Mouse (Mus musculus) limb, embryonic 12.5 days (tissue): ENCODE measurements around the gene Lix1. TPM values are rescaled to one million over a fixed set of nuclear protein-coding genes. Genes with fewer than 3 reads are reported as not detected.
"Not testable (repeated sequence)": the region's sequence is repeated elsewhere in the genome, so short reads cannot be mapped to it uniquely, and the experiment has no call there.

Source experiments
- ATAC-seq: fragments of 200-750 bp; cut with Nextera tagmentation; 2 replicates; pipeline ENCODE4 v1.8.0; 2017; ENCODE audit warnings: low read depth, moderate TSS enrichment; ENCODE audit not compliant: insufficient number of reproducible peaks, insufficient read depth, low FRiP score, low TSS enrichment
- H3K27ac ChIP-seq: fragments of 300-500 bp; sonication (generic); 2 replicates; pipeline ENCODE4 v1.5.1; 2016; ENCODE audit warnings: mild to moderate bottlenecking, moderate library complexity
- H3K27me3 ChIP-seq: fragments of 300-500 bp; sonication (generic); 2 replicates; pipeline ENCODE4 v1.6.1; 2016; ENCODE audit warnings: mild to moderate bottlenecking, moderate library complexity
- H3K36me3 ChIP-seq: fragments of 300-500 bp; sonication (generic); 2 replicates; pipeline ENCODE4 v1.6.1; 2016; ENCODE audit warnings: mild to moderate bottlenecking, moderate library complexity
- H3K4me1 ChIP-seq: fragments of 300-500 bp; sonication (generic); replicated peaks from 2 replicates; pipeline ENCODE4 v1.6.1; 2016
- H3K4me2 ChIP-seq: fragments of 300-500 bp; sonication (generic); 2 replicates; pipeline ENCODE4 v1.6.1; 2016; ENCODE audit warnings: mild to moderate bottlenecking, moderate library complexity
- H3K4me3 ChIP-seq: fragments of 300-500 bp; sonication (generic); replicated peaks from 2 replicates; pipeline ENCODE4 v1.5.1; 2016; ENCODE audit warnings: mild to moderate bottlenecking
- H3K9ac ChIP-seq: fragments of 300-500 bp; sonication (generic); replicated peaks from 2 replicates; pipeline ENCODE4 v1.6.1; 2016; ENCODE audit warnings: mild to moderate bottlenecking, moderate library complexity
- H3K9me3 ChIP-seq: fragments of 300-500 bp; sonication (generic); 2 replicates; pipeline ENCODE4 v1.6.1; 2016; ENCODE audit warnings: mild to moderate bottlenecking, moderate library complexity
- WGBS: fragments of 180-500 bp; shearing (Covaris S2); methylation state at CpG from one replicate; pipeline ENCODE4 v1.1.7; 2016; 5-methylcytosine and 5-hydroxymethylcytosine counted together
- polyA plus RNA-seq: library from polyadenylated mRNA; unstranded; fragments of >200 nt; fragmentation: Nextera tagmentation; extraction: Ambion mirVana; gene quantifications from 2 replicates; pipeline ENCODE4 v1.2.1, GENCODE M21; 2016

Lix1 gene
- polyA plus RNA-seq, 1 experiment from 2014 or later: 38.9 TPM

DNA sequence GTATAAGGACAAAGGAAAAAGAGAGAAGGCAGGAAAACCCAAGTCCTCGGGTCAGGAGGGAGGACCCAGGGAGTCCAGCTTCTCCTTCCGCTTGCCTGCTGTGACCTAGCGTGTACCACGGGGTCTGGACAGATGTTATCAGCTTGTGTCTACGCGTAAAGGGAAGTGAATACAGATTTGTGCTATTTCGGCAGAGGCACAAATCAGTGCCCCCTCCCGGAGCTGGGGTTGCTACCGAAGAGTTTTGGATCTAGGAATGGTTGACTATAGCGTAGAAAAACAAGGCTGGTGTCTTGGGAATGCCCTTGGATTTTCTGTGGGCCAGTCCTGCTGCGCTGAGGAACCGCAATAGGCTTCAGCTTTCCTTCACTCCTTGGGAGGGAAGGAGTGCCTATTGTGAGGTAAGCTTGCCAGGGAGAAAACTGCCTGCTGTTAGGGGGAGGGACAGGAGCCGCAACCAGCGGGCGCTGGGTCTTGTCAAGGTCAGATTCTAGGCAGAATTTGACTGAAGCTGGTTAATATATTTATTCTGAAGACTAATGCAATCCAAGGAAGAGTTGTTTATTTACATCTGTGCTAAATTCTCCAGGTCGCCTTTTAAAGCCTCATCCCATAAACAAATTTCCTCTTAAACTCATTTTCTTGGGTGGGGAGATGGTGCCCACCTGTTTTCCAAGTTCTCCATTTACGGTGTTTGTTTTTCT is 46.4 kb downstream of the Lix1 start:
- ATAC-seq: 0 out of 2 replicates have a peak, but pooled peaks have one; percentile 54
- Histone ChIP-seq H3K27me3 (no peaks in the 10 kb centered on the region), H3K27ac (peak overlapping the region; percentile 82), H3K9me3 (no peaks in the 10 kb centered on the region), H3K36me3 (no peaks in the 10 kb centered on the region), H3K4me2 (peak overlapping the region; percentile 59), H3K9ac (peak overlapping the region; percentile 40), H3K4me1 (peaks cover 17% of the 10 kb centered on the region), H3K4me3 (peak overlapping the region; percentile 33)
- 6% methylated on average over 17 of the region's 17 CpGs for WGBS

DNA sequence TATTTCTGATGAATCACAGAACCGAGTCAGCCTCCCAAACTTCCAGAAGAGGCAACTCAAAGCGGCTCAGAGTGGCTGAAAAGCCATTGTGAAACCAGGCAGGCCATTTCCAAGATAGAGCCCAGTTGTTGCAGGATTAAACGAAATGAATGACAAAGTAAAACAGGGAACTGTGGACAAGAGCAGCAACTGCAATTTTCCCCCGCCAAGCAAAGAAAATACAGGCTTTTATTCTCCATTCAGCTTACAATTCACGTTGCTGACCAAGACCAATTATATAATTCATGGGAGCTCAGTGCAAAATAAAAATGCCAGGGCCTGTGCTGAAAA is 46.9 kb downstream of the Lix1 start:
- Histone ChIP-seq H3K4me2 (peak overlapping the region; percentile 59), H3K9ac (no peak overlapping the region; the same call in 1 of the 2 replicates), H3K27ac (peak overlapping the region; percentile 82), H3K4me1 (peaks cover 17% of the 10 kb centered on the region), H3K36me3 (no peaks in the 10 kb centered on the region), H3K9me3 (no peaks in the 10 kb centered on the region), H3K4me3 (peak overlapping the region; percentile 33; the same call in 1 of the 2 replicates), H3K27me3 (no peaks in the 10 kb centered on the region)
- 14% methylated on average over 5 of the region's 5 CpGs for WGBS
- ATAC-seq: no peak

DNA sequence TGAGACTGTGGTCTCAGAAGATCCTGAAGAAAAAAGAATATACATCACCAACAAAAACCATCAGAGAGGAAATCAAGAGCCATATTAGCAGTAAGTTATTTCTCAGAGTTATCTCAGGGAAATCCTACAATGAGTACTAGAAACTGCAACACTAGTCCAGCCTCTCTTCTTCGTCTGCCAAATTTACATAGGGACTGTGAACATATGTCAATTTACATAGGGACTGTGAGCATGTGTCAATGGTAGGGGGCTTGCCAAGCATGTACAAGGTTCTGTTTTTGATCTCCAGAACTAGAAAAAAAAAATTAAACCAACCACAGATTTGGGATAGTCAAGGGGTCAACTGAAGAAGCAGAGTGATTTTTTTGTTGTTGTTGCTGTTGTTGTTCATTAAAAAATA is 48.6 kb downstream of the Lix1 start:
- no peak overlapping the region for H3K9ac ChIP-seq
- H3K4me2 ChIP-seq: no peak overlapping the region
- H3K36me3 ChIP-seq: no peaks in the 10 kb centered on the region
- no peak overlapping the region for H3K27ac ChIP-seq
- no peaks in the 10 kb centered on the region for H3K27me3 ChIP-seq
- H3K4me3 ChIP-seq: no peak overlapping the region
- no peak for ATAC-seq
- H3K9me3 ChIP-seq: no peaks in the 10 kb centered on the region
- WGBS: 86% methylated on average over 1 of the region's 1 CpGs
- H3K4me1 ChIP-seq: peaks cover 13% of the 10 kb centered on the region

DNA sequence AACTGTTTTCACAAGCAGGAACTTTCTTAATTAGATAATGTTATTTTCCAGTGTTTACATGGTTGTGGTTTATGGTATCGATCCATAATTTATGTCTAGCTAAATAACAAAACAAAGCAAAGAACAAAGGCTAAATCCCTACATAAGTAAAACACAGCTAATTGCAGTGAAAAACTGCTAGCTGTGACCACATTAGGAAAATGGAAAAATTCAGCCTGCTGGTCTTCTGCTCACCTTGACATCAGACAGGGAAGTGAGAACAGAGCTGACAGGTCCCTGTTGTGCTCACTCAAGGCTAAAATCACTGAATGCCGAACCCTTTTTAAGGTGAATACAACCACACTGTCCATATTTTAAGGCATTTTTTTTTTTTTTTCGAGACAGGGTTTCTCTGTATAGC is 50.1 kb downstream of the Lix1 start:
- Histone ChIP-seq H3K27ac (no peak overlapping the region), H3K36me3 (no peaks in the 10 kb centered on the region), H3K4me2 (no peak overlapping the region), H3K4me3 (no peak overlapping the region), H3K27me3 (no peaks in the 10 kb centered on the region), H3K9ac (no peak overlapping the region), H3K4me1 (peaks cover 13% of the 10 kb centered on the region), H3K9me3 (no peaks in the 10 kb centered on the region)
- 96% methylated on average over 3 of the region's 3 CpGs for WGBS
- ATAC-seq: no peak

DNA sequence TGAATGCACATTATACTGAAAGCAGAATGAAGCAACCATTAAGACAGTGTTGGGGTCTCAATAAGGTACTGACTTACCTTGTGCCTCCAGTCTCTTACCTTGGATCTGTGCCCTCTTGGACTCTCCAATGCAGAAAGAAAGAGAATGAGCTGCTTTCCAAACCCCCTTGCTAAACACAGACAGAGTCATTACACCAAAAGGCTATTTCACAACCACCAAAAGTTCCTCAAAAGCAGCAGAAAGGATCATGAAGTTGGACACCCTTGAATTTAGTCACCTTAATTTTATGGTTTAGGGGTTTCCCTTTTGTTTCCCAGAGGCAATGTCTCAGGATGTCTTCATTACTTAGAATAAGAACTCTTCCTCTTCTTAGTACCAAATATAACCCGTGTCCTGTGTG is 52.1 kb downstream of the Lix1 start:
- no peak overlapping the region for H3K4me3 ChIP-seq
- peaks cover 4% of the 10 kb centered on the region; the same call in 1 of the 2 replicates for H3K36me3 ChIP-seq
- H3K27ac ChIP-seq: no peak overlapping the region
- H3K9ac ChIP-seq: no peak overlapping the region
- 83% methylated on average over 1 of the region's 1 CpGs for WGBS
- H3K9me3 ChIP-seq: no peaks in the 10 kb centered on the region
- no peak for ATAC-seq
- no peaks in the 10 kb centered on the region for H3K27me3 ChIP-seq
- H3K4me2 ChIP-seq: no peak overlapping the region
- H3K4me1 ChIP-seq: peaks cover 1% of the 10 kb centered on the region

DNA sequence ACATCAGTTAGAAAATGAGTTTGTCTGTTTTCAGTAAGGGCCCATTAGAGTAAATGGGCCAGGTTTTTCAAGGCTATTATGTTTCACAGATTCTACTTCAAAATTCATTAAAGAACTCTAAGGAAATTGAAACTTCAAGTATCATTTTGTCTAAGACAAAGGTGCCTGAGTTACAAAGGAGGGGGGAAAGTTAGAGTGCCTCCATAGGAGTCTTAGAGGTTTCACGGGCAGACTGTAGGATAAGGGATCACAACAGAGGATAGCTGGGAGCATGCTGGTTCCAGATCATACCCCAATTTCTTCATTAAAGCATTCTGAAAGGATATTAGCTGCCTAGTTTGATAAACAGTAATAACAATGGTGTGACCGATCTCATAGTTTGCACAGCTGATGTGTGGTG is 83.3 kb downstream of the Lix1 start:
- no peak overlapping the region for H3K4me3 ChIP-seq
- no peaks in the 10 kb centered on the region for H3K27me3 ChIP-seq
- H3K4me2 ChIP-seq: no peak overlapping the region
- 0 out of 2 replicates have a peak overlapping the region, but pooled peaks have one; percentile 12 for H3K9ac ChIP-seq
- no peak for ATAC-seq
- H3K9me3 ChIP-seq: no peaks in the 10 kb centered on the region
- no peaks in the 10 kb centered on the region for H3K36me3 ChIP-seq
- peak overlapping the region; percentile 64; the same call in 1 of the 2 replicates for H3K27ac ChIP-seq
- 29% methylated on average over 2 of the region's 2 CpGs for WGBS
- peaks cover 37% of the 10 kb centered on the region for H3K4me1 ChIP-seq

DNA sequence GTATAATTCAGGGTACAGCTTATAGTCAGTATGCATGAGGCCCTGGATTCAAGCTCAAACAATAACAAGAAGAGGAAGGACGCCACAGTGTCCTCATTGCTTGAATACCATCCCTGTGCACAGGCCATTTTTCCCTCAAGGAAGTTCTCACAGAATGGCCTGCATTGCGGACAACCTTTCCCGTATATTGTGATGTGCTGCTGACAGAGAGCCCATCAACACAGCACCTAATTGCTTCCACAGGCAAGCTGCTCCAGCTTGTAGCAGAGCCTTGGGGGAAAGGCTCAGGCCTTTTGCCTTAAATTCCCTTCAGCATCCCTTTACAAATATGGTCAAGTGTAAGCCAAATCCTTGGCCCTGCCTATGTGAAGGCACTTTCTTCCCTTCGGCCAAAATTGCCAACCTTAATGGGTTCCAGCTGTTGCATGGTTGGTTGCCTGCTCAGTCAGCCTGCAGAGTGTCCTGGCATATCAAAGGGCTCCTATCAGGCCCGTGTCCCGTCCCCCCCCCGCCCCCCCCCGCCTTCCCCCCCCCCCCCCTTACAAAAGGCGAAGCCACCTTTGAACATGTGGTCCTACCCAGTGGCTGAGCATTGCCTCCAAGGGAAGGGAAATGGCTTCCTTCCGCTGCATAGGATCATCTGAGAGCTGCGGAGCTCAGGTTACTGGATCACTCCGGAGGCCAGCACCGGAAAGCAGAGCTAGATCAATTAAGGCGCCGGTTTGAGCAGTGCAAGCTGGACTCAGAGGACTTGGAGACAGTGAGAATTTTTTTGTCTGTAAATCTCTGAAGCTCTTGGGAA is 88.5 kb downstream of the Lix1 start:
- no peaks in the 10 kb centered on the region for H3K36me3 ChIP-seq
- H3K9me3 ChIP-seq: no peaks in the 10 kb centered on the region
- no peak overlapping the region for H3K9ac ChIP-seq
- H3K27ac ChIP-seq: peak overlapping the region; percentile 90
- peak overlapping the region; percentile 47 for H3K4me2 ChIP-seq
- no peaks in the 10 kb centered on the region for H3K27me3 ChIP-seq
- peak; percentile 88 for ATAC-seq
- WGBS: 10% methylated on average over 15 of the region's 15 CpGs
- H3K4me1 ChIP-seq: peaks cover 39% of the 10 kb centered on the region
- H3K4me3 ChIP-seq: peak overlapping the region; percentile 12; the same call in 1 of the 2 replicates

DNA sequence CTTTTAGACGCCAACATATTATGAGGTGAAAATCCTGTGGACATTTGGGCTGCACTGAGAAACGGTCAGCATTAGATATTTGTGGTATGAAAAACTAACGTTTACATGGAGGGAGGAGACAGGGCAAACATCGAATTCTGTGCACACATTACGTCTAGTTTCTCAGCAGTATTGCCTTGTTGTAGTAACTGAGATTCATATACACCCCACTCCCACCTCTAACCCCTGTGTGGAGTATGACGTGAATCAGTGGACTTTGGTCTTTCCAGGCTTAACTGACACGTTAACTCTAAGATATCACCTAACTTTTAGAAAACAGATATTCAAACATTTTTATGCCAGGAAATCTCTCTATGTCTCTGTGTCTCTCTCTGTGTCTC is 89.1 kb downstream of the Lix1 start:
- Histone ChIP-seq H3K4me1 (peaks cover 33% of the 10 kb centered on the region), H3K27me3 (no peaks in the 10 kb centered on the region), H3K9me3 (no peaks in the 10 kb centered on the region), H3K4me3 (0 out of 2 replicates have a peak overlapping the region, but pooled peaks have one; percentile 12), H3K9ac (no peak overlapping the region), H3K27ac (peak overlapping the region; percentile 90), H3K36me3 (no peaks in the 10 kb centered on the region), H3K4me2 (peak overlapping the region; percentile 47)
- ATAC-seq: peak; percentile 39; the same call in 1 of the 2 replicates
- WGBS: 15% methylated on average over 7 of the region's 7 CpGs

DNA sequence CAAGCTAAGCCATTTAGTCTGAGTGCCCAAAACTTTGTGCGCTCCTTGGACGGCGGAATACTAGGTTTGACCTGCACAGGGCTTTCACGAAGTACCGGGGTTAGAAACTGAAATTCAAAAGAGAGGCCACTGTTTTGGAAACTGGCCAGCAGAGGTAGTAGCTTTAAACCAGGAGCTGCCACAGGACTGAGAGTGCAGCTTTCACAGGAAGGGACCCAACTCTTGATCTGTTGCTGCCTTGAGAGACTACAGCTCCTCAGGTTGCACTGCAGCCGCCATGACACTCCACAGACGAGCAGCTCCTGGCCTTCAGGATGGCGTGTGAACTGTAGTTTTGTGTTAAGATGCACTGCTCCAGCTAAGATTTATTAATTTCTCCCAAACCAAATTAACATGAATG is 89.6 kb downstream of the Lix1 start:
- ATAC-seq: no peak
- no peaks in the 10 kb centered on the region for H3K27me3 ChIP-seq
- H3K27ac ChIP-seq: peak overlapping the region; percentile 90
- H3K4me1 ChIP-seq: peaks cover 31% of the 10 kb centered on the region
- no peaks in the 10 kb centered on the region for H3K9me3 ChIP-seq
- H3K36me3 ChIP-seq: no peaks in the 10 kb centered on the region
- WGBS: 54% methylated on average over 8 of the region's 8 CpGs
- peak overlapping the region; percentile 47; the same call in 1 of the 2 replicates for H3K4me2 ChIP-seq
- no peak overlapping the region for H3K4me3 ChIP-seq
- H3K9ac ChIP-seq: no peak overlapping the region

DNA sequence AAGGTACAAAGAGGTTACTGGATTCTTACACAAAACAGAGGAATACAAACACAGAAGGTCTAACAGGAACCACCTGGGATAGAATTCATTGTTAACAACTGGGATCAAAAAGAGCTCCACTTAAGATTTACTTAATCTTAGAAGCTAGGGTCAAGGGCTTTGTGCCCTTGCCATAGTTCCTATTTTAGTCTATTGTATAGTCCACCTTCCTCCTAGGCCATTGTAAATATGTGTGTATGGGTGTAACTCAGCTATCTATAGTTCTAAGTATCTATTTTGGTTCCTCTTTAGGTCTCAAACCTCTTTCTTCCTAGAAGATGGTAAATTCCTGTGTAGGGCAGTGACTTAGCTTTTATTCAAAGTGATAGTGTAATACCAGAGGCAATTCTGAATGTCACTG is 93.8 kb downstream of the Lix1 start:
- peaks cover 31% of the 10 kb centered on the region for H3K4me1 ChIP-seq
- H3K27me3 ChIP-seq, ATAC-seq, H3K9me3 ChIP-seq, H3K36me3 ChIP-seq, H3K9ac ChIP-seq, H3K27ac ChIP-seq, H3K4me3 ChIP-seq, H3K4me2 ChIP-seq: not testable (repeated sequence)

DNA sequence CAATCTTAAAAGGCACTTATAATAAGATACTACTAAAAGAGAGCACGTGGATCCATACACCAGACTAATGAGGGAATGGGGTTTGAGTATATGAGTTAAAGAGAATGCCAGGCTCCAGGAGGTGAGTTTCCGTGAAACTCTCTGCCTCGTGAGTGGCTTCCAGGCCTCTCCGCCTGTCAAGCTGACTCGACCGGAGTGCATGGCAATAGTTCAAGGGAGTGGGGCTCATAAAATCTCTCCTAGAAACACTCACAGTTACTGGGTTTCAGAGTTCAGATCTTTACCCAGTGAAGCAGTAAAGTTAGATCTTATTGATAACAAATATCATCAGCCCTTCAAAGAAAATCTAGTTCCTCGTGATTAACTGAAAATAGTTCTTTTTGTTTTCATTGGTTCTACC is 94.3 kb downstream of the Lix1 start:
- ATAC-seq: no peak

More for the DNA sequence above, 94.3 kb downstream of the Lix1 start:
- Histone ChIP-seq H3K4me1 (peaks cover 29% of the 10 kb centered on the region), H3K27me3 (no peaks in the 10 kb centered on the region), H3K9me3 (no peaks in the 10 kb centered on the region), H3K36me3 (no peaks in the 10 kb centered on the region), H3K4me3 (no peak overlapping the region), H3K27ac (no peak overlapping the region), H3K9ac (no peak overlapping the region), H3K4me2 (no peak overlapping the region)
- 79% methylated on average over 7 of the region's 7 CpGs for WGBS
